Mouse (Mus musculus) limb, embryonic 10.5 days (tissue): ENCODE results near the gene Ctdnep1. TPM values are rescaled to one million over a fixed set of nuclear protein-coding genes. Genes with fewer than 3 reads are reported as not detected.
"Not testable (repeated sequence)": the region's sequence is repeated elsewhere in the genome, so short reads cannot be mapped to it uniquely, and the experiment has no call there.

ENCODE experiments used
- DNase-seq: peaks from one replicate; pipeline ENCODE4 v3.0.0-alpha.2; 2017; ENCODE audit warnings: low spot score
- H3K27ac ChIP-seq: fragments of 300-500 bp; sonication (generic); 2 replicates; pipeline ENCODE4 v1.5.1; 2016; ENCODE audit warnings: mild to moderate bottlenecking
- H3K27me3 ChIP-seq: fragments of 300-500 bp; sonication (generic); 2 replicates; pipeline ENCODE4 v1.6.1; 2016; ENCODE audit warnings: low read depth, mild to moderate bottlenecking; ENCODE audit not compliant: poor library complexity, severe bottlenecking
- H3K36me3 ChIP-seq: fragments of 300-500 bp; sonication (generic); 2 replicates; pipeline ENCODE4 v1.6.1; 2016; ENCODE audit warnings: mild to moderate bottlenecking, moderate library complexity
- H3K4me1 ChIP-seq: fragments of 300-500 bp; sonication (generic); 2 replicates; pipeline ENCODE4 v1.6.1; 2016
- H3K4me3 ChIP-seq: fragments of 300-500 bp; sonication (generic); 2 replicates; pipeline ENCODE4 v1.5.1; 2016; ENCODE audit warnings: mild to moderate bottlenecking, moderate library complexity
- H3K9me3 ChIP-seq: fragments of 300-500 bp; sonication (generic); replicated peaks from 2 replicates; pipeline ENCODE4 v1.6.1; 2016; ENCODE audit warnings: mild to moderate bottlenecking
- WGBS: fragments of 180-500 bp; shearing (Covaris S2); methylation state at CpG from one replicate; pipeline ENCODE4 v1.1.7; 2016; 5-methylcytosine and 5-hydroxymethylcytosine counted together
- polyA plus RNA-seq: library from polyadenylated mRNA; unstranded; fragments of >200 nt; fragmentation: Nextera tagmentation; extraction: Ambion mirVana; gene quantifications from 2 replicates; pipeline ENCODE4 v1.2.1, GENCODE M21; 2016

Gene Ctdnep1
- polyA plus RNA-seq, 1 experiment from 2014 or later: 24.8 TPM

- Histone ChIP-seq H3K4me1 (peaks cover 23% of the 10 kb centered on the region), H3K27me3 (no peaks in the 10 kb centered on the region), H3K36me3 (peaks cover 83% of the 10 kb centered on the region), H3K4me3 (no peak overlapping the region), H3K27ac (no peak overlapping the region), H3K9me3 (no peaks in the 10 kb centered on the region)
- WGBS: 91% methylated on average over 10 of the region's 10 CpGs
- no peak for DNase-seq
Measured at GRCm38 (mm10) chr11:70010961-70011360, 30.0 kb downstream of the Ctdnep1 start.

GRCm38 (mm10) chr11:70012931-70013330 is 32.0 kb downstream of the Ctdnep1 start:
- DNase-seq: no peak
- H3K9me3 ChIP-seq: no peaks in the 10 kb centered on the region
- no peak overlapping the region for H3K4me3 ChIP-seq
- peaks cover 36% of the 10 kb centered on the region for H3K4me1 ChIP-seq
- H3K27me3 ChIP-seq: no peaks in the 10 kb centered on the region
- 91% methylated on average over 9 of the region's 9 CpGs for WGBS
- H3K27ac ChIP-seq: no peak overlapping the region
- H3K36me3 ChIP-seq: peaks cover 64% of the 10 kb centered on the region

GRCm38 (mm10) chr11:70013408-70013807 is 32.5 kb downstream of the Ctdnep1 start:
- Histone ChIP-seq H3K27ac (peak overlapping the region; percentile 4; the same call in 1 of the 2 replicates), H3K4me3 (no peak overlapping the region), H3K4me1 (peaks cover 41% of the 10 kb centered on the region), H3K27me3 (no peaks in the 10 kb centered on the region), H3K9me3 (no peaks in the 10 kb centered on the region), H3K36me3 (peaks cover 59% of the 10 kb centered on the region)
- no peak for DNase-seq
- WGBS: 88% methylated on average over 3 of the region's 3 CpGs

- Histone ChIP-seq H3K36me3 (peaks cover 52% of the 10 kb centered on the region), H3K4me3 (peak overlapping the region; percentile 64; the same call in 1 of the 2 replicates), H3K27ac (no peak overlapping the region), H3K27me3 (no peaks in the 10 kb centered on the region), H3K9me3 (no peaks in the 10 kb centered on the region), H3K4me1 (peaks cover 48% of the 10 kb centered on the region)
- no peak for DNase-seq
- WGBS: 54% methylated on average over 5 of the region's 5 CpGs
Measured at GRCm38 (mm10) chr11:70014051-70014450, 33.1 kb downstream of the Ctdnep1 start.

DNA sequence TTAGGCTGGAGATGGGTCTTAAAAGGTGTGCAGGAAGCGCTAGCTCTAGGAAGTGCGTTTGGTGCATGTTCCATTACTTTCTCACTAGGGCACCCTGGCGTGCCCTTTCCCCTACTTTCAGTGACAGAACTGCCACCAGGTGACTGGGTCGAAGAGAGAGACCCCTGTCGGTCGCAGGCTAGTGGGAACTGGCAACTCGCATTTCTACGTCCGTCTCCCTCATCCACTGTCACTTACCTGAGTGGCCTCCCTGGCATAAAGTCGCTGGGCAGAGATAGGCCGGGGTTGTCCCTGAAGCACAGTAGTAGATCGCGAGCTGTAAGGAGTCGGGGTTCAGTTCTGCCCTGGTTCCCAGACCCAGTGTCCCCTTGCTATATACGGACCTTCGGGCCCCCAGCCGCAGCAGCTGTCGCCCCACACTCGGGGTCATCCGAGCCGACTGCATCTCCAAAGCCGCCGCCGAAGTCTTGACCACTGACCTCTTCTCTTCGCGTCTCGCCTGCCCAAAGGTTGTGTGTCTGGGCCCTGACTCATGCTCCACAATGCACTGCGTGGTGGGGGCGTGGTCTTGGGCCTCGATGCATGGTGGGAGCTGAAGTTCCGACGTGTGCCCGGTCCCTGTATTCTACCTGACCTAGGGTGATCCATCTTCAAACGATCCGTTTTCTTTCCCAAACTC is 34.1 kb downstream of the Ctdnep1 start, which contains the start of gene Acadvl:
Acadvl (minus strand) TSS at position 532 of the 679 bp plus-strand sequence.
- H3K9me3 ChIP-seq: no peaks in the 10 kb centered on the region
- peak; percentile 85 for DNase-seq
- WGBS: 2% methylated on average over 35 of the region's 35 CpGs
- H3K36me3 ChIP-seq: peaks cover 43% of the 10 kb centered on the region
- no peaks in the 10 kb centered on the region for H3K27me3 ChIP-seq
- H3K27ac ChIP-seq: peak within 1 kb of the TSS; percentile 81
- peaks cover 57% of the 10 kb centered on the region for H3K4me1 ChIP-seq
- H3K4me3 ChIP-seq: peak within 1 kb of the TSS; percentile 64

DNA sequence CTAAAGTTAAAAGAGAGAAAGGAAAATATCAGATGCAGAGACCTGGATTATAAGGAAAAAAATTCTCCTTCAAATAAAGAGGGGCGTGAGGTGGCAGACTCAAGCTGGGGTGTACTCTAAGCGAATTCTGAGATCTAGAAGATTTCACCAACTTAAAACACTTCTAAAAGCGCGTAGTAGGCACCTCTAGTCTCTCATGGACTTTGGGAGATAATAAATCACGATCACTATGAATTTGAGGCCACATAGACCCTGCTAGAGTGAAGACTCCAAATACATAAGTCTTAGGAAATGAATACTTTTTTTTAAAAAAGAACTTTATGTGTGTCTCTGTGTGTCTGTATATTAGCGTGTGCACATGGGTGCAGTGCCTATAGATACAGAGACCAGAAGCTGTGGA is 34.7 kb downstream of the Ctdnep1 start:
- Histone ChIP-seq H3K27me3 (no peaks in the 10 kb centered on the region), H3K4me1 (peaks cover 64% of the 10 kb centered on the region), H3K27ac (peak overlapping the region; percentile 81; the same call in 1 of the 2 replicates), H3K9me3 (no peaks in the 10 kb centered on the region), H3K36me3 (peaks cover 36% of the 10 kb centered on the region), H3K4me3 (peak overlapping the region; percentile 64)
- DNase-seq: no peak
- WGBS: 67% methylated on average over 6 of the region's 6 CpGs

DNA sequence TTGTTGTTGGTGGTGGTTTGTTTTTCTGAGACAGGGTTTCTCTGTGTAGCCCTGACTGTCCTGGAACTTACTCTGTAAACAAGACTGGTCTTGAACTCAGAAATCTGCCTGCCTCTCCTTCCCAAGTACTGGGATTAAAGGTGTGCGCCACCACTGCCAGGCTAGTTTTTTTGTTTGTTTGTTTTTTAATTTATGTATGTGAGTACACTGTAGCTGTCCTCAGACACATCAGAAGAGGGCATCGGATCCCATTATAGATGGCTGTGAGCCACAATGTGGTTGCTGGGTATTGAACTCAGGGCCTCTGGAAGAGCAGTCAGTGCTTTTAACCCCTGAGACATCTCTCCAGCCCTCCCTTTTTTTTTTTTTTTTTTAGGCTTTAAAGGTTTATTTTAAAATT is 35.2 kb downstream of the Ctdnep1 start:
- peaks cover 69% of the 10 kb centered on the region for H3K4me1 ChIP-seq
- not testable (repeated sequence) for H3K4me3 ChIP-seq, H3K27me3 ChIP-seq, DNase-seq, H3K9me3 ChIP-seq, H3K27ac ChIP-seq
- H3K36me3 ChIP-seq: peaks cover 31% of the 10 kb centered on the region
- WGBS: 94% methylated on average over 2 of the region's 2 CpGs

GRCm38 (mm10) chr11:70016669-70017068 is 35.7 kb downstream of the Ctdnep1 start, which contains the start of gene Dlg4:
Gene Dlg4 (plus strand): TSS chr11:70016942.
- peaks cover 74% of the 10 kb centered on the region for H3K4me1 ChIP-seq

DNA sequence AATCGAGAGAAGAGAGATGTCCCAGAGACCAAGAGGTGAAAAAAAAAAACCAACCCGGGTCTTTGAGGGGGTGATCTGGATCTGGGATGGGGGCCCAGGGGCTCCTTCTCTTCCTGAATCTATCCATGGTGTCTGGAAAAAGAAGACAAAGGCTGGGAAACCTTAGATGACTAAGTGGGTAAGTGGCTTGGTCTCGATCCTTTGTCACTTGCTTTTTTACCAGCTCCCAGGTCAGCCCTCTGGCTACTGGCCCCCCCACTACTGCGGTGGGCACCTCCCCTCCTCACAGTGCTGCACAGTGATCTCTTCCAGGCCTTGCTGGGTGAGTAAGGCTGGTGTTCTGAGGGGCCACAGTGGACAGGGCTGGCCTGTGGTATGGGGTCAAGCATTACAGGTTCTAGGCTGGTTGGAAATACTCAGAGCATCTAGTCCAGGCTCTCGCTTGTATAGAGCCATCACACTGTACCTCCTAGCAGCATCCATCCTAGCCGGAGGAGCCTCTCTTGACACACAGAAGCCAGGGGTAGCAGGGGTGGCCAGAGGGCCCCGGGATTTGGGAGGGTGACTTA is 36.3 kb downstream of the Ctdnep1 start:
- Histone ChIP-seq H3K9me3 (no peaks in the 10 kb centered on the region), H3K27me3 (no peaks in the 10 kb centered on the region), H3K36me3 (peaks cover 20% of the 10 kb centered on the region), H3K4me1 (peaks cover 78% of the 10 kb centered on the region), H3K27ac (peak overlapping the region; percentile 96), H3K4me3 (peak overlapping the region; percentile 81; the same call in 1 of the 2 replicates)
- no peak for DNase-seq
- WGBS: 47% methylated on average over 7 of the region's 7 CpGs

More at GRCm38 (mm10) chr11:70016669-70017068, 35.7 kb downstream of the Ctdnep1 start, which contains the start of gene Dlg4:
- peak within 1 kb of the TSS; percentile 96 for H3K27ac ChIP-seq
- peak within 1 kb of the TSS; percentile 81 for H3K4me3 ChIP-seq
- H3K27me3 ChIP-seq: no peaks in the 10 kb centered on the region
- no peak for DNase-seq
- 81% methylated on average over 3 of the region's 3 CpGs for WGBS
- H3K36me3 ChIP-seq: peaks cover 26% of the 10 kb centered on the region
- no peaks in the 10 kb centered on the region for H3K9me3 ChIP-seq

GRCm38 (mm10) chr11:70018131-70018990 is 37.4 kb downstream of the Ctdnep1 start:
- peak; percentile 91 for DNase-seq
- no peaks in the 10 kb centered on the region for H3K9me3 ChIP-seq
- H3K36me3 ChIP-seq: peaks cover 9% of the 10 kb centered on the region
- H3K4me1 ChIP-seq: peaks cover 89% of the 10 kb centered on the region
- H3K4me3 ChIP-seq: peak overlapping the region; percentile 81
- WGBS: 1% methylated on average over 24 of the region's 25 CpGs
- H3K27me3 ChIP-seq: no peaks in the 10 kb centered on the region
- peak overlapping the region; percentile 96 for H3K27ac ChIP-seq

- Histone ChIP-seq H3K27me3 (no peaks in the 10 kb centered on the region), H3K27ac (peak overlapping the region; percentile 96), H3K4me3 (peak overlapping the region; percentile 81), H3K9me3 (no peaks in the 10 kb centered on the region), H3K4me1 (peaks cover 90% of the 10 kb centered on the region), H3K36me3 (no peaks in the 10 kb centered on the region)
- 19% methylated on average over 2 of the region's 2 CpGs for WGBS
- DNase-seq: no peak
Measured at GRCm38 (mm10) chr11:70019495-70020021, 38.6 kb downstream of the Ctdnep1 start.

DNA sequence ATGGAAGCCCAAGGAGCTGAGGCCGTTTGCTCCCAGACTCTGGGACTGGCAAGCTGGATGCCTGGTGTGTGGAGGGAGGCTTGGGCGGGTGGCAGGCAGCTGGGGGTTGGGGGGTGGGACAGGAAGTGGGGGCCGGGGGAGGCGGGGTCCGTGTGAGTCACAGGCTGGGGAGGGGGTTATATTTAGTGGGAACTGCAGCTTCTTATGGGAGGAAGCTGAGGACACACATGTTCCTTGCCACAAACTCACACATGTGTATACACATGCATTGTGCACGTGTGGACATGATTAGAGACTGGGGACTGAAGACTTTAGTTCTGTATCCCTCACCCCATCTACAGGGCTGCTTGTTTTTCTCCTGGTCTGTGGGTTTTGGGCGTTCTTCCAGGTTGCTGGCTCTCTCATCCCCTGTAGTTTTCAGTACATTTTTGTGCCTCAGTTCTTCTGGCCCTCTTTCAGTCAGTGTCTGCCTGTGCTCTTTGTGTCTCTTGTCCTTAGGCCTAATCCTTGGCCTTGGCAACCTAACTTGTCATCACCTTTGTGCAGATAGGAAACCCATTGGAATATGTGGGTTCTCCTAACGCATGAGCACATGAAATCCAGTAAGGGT is 39.2 kb downstream of the Ctdnep1 start:
- peaks cover 87% of the 10 kb centered on the region for H3K4me1 ChIP-seq

More for the DNA sequence above, 39.2 kb downstream of the Ctdnep1 start:
- Histone ChIP-seq H3K4me3 (peak overlapping the region; percentile 81), H3K27ac (peak overlapping the region; percentile 96), H3K27me3 (no peaks in the 10 kb centered on the region), H3K9me3 (no peaks in the 10 kb centered on the region), H3K36me3 (no peaks in the 10 kb centered on the region)
- WGBS: 18% methylated on average over 8 of the region's 8 CpGs
- peak; percentile 42 for DNase-seq
